Mouse (Mus musculus) heart, postnatal 4 days (tissue): ENCODE results near the gene Ctcf. TPM values are rescaled to one million over a fixed set of nuclear protein-coding genes. Genes with fewer than 3 reads are reported as not detected.

Experiments used
- DNase-seq: peaks from one replicate; pipeline ENCODE4 v3.0.0; 2021
- total RNA-seq, 2 experiments: library from RNA; stranded (reverse); gene quantifications; 2 replicates each; pipeline ENCODE4 v1.2.3; 2021

Gene Ctcf
- total RNA-seq, 2 experiments from 2014 or later = 59.1 to 63.2 TPM

DNA sequence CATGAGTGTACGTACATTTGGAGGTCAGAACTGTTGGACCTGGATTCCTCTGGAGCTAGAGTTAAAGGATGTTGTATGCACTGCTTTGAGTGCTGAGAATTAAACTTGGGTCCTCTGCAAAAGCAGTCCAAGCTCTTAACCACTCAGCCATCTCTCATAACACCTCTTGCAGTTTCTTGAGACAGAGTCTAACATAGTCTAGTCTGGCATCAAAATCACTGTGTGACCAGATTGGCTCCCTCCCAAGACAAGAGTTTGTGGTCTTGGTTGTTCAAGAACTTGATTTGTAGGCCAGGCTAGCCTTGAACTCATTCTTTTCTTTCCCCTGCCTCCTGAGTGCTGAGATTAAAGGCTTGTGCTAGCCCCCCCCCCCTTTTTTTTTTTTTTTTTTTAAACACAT is 12.6 kb downstream of the Ctcf start:
- DNase-seq = no peak

DNA sequence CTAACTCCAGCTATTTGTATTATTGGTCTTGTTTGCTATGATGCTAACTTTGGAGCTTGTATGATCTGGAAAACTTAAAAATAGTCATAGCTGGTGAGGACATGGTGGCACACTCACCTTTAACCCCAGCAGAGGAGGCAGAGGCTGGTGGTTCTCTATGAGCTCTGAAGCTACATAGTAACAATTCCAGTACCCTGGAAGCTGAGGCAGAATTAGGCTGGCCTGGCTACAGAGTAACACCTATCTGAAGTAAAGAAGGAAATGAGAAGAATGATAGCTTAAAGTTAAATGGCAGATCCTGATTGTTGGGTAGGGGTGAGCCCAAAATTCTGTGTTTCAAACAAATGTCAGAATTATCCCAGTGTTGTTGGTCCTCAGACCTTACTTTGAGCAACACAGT is 21.3 kb downstream of the Ctcf start:
- no peak for DNase-seq

DNA sequence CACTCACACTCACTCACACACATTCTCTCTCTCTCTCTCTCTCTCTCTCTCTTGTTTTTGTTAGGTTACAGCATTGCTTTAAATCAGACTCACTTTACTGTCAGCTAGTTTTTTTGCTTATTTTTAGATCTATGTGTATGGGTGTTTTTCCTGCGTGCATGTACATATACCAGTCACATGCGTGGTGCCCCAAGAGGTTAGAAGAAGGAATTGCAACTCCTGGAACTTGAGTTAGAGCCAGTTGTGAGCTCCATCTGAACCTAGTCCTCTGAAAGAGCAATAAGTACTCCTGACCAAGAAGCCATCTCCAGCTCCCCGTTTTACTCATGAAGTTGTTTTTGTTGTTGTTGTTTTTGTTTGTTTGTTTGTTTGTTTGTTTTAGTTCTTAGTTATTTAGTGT is 24.8 kb downstream of the Ctcf start:
- DNase-seq = peak; percentile 41

DNA sequence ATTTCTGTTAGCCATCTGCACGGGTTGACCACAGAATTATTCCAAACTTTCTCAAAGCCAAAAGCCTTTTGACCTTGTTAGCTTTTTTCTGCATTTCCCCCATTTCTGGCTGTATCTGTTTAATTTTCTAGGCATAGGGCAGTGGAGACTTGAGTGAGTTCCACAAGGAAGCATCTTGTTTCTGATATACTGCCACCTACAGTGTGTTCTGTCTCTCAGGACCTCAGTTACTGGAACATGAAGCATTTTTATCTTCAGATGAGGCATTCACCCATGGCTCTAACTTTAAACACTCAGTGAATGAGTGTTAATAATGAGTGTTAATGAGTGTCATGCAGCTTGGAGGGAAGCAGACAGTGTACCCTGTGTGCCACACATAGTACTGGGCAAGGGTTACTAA is 41.5 kb downstream of the Ctcf start:
- no peak for DNase-seq

DNA sequence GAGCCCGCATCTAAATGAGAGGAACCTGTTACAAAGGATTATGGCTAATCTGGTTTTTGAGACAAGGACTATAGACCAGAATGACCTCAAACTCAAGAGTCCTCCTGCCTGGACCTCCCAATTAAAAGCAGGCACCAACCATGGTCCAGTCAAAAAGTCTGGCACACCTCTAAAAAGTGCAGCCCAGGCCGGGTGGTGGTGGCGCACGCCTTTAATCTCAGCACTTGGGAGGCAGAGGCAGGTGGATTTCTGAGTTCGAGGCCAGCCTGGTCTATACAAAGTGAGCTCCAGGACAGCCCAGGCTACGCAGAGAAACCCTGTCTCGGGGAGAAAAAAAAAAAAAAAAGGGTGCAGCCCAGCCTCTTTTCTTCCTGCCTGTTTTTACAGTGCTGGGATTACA is 49.0 kb downstream of the Ctcf start:
- DNase-seq = no peak

DNA sequence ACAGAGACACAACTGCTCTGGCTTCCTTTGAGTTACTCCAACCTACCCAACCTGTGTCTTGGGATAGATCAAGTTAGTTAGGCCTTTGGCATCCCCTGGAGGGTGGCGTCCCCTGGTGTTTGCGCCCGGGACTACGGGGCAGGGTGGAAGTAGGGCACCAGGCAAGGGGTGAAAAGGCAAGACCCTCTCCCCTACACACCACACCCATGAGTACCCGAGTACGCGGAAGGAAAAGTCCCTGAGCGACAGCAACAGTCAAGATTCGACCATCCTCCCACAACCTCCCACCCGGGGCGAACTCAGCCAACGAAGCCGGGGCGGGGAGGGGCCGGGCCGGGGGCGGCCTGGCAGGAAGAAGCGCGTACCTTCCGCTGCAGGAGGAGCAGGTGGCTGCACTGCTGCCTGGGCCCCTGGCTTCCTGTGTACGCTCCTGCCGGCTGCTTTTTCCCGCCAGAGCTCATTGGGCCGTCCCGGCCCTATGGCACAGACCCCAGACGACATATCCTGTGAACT is 49.5 kb downstream of the Ctcf start, which contains the start of gene Carmil2:
Gene Carmil2, plus strand, starts transcription at position 479 of the 513 bp plus-strand sequence.
- peak; percentile 80 for DNase-seq

DNA sequence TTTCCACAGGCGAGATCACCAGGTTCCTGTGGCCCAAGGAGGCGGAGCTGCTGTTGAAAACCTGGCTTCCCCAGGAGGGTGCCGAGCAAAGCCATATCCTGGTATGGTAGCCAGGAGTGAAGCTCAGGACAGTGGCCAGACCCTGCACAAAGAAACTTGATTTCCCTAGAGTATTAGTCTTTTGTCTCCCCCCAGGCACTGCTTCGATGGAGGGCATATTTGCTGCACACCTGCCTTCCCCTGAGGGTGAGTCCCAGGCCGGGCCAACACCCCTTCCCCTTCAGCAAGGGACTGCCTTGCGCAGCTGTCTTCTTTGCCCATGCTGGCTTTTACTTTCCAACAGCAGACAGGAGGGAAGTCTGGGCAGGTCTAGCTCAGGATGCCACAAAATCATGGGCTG is 50.2 kb downstream of the Ctcf start:
- no peak for DNase-seq

DNA sequence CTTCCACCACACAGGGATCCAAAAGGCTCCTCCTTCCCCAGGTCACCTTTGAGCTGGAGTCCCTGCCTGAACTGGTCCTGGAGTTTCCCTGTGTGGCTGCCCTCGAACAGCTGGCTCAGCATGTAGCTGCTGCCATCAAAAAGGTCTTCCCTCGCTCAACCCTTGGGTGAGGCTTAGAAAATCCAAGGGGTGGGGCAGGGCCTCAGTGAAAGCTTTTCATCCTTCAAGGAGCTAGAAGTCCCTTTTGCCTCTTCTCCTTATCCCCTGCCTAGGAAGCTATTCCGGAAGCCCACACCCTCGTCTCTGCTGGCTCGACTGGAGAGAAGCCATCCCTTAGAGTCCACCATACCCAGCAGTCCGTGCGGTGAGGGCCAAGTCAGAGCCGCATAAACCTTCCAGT is 51.1 kb downstream of the Ctcf start:
- DNase-seq = no peak

DNA sequence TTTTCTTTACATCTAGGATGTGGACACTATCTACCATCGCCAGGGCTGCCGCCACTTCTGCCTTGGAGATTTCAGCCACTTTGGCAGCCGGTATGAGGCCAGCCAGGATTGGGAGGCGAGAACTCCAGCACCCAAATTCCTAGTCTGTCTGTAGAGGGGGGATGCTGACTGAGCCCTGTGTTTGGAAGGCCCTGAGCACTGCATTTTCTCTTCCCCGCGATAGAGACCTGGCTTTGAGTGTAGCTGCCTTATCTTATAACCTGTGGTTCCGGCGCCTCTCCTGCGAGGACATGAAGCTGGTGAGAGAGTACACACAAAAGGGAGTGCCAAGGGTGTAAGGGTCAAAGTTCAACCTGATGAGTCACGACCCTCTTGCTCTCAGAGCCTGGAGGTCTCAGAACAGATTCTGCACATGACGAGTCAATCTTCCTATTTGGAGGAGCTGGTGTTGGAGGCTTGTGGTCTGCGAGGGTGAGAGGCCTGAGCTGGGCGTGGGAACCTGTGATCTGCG is 51.9 kb downstream of the Ctcf start:
- DNase-seq = no peak

DNA sequence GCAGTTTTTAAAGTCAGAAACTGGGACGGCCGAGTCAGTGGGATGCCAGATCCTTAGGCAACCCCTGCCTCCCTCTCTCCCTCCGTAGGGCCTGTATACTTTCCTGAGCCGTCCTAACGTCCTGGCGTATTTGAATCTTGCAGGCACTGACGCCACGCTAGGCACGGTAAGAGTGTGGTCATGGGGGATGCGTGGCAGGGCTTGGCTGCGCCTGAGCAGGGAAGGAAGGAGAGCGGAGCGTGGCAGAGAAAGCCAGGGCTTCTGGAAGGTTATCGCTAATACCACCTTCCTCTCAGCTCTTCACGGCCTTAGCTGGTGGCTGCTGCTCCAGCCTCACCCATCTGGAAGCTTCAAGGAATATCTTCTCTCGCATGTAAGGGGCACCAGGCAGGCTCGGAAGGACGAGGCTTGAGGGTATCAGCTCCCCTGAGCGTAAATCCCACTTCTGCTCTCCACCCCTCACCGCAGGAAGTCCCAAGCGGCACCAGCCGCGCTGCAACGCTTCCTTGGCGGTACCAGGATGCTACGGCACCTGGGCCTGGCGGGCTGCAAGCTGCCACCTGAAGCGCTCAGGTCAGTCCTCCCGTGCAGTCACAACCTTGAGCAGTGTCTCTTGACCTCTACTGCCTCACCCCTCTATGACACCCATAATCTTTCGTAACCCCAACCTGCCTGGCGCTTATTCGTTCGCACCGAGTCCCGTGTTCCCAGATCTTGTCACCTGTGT is 53.1 kb downstream of the Ctcf start:
- no peak for DNase-seq

DNA sequence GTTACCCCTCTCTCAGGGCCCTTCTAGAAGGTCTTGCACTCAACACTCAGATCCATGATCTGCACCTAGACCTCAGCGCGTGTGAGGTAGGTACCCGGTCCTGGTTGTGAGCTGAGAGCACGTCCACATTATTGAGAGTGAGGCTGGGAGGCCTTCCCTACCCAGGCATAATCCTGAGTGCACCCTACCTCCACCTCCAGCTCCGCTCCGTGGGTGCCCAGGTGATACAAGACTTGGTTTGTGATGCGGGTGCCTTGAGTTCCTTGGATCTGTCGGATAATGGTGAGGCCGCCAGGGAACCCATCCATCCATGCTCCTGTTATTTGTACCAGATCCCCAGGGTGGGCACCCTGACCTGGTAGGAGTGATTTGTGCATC is 53.6 kb downstream of the Ctcf start:
- DNase-seq = no peak

DNA sequence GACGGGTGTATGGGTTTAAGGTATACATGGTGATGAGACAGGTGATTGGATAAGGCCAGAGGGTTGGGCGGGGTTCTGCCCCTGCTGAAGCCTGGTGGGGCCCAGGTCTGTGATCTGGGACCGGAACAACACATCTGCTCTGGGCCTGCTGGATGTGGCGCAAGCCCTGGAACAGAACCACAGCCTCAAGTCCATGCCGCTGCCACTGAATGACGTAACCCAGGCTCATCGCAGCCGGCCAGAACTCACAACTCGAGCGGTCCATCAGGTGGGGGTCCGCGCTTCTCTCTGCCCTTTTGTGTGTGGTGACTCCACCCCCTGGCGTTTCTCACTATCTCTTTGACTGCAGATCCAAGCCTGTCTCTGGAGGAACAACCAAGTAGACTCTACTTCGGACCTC is 54.6 kb downstream of the Ctcf start:
- no peak for DNase-seq

DNA sequence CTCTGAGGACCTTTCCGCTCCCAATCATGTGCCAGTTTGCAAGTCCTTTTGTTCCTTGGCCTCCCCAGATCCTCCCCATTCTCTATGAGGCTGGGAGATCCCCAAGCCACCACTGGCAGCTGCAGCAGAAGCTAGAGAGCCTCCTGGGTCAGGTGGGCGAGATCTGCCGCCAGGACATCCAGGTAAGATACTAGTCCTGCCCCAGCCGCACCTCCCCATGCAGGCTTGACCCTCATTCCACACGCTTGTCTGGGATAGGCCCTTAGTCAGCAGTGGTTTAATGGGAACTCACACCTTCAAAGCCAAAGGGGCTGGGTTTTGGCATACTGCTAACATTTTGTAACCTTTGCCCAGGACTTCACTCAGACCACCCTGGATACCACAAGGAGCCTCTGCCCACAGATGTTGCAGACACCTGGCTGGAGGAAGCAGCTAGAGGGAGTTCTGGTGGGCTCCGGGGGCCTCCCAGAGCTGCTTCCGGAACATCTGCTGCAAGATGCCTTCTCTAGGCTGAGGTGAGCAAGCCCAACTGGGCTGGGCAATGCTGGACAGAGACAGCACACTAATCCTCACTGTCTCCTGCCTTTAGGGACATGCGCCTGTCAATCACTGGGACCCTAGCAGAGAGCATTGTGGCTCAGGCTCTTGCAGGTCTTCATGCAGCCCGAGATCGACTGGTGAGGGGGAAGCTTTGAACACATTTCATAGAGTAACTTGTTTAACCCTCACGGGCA is 56.2 kb downstream of the Ctcf start:
- no peak for DNase-seq

DNA sequence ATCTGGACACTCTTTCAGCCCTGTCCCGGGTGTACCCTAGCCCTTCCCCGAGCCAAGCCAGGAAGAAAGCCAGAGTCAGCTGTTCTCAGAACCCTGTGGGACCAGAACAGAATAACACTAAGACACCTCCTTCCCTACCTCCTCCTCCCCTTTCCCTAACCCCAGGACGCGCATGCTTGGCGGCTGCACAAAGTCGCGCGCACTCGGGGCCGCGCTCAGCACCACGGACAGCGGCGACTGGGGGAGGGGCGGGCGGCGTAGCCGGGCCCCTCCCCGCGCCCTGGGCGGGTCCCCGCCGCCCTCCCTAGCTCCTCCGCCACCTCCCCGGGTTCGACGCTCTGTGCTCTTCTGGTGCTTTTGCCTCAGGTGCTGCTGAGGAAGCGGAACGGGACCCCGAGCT is 57.3 kb downstream of the Ctcf start:
- DNase-seq = peak; percentile 82

DNA sequence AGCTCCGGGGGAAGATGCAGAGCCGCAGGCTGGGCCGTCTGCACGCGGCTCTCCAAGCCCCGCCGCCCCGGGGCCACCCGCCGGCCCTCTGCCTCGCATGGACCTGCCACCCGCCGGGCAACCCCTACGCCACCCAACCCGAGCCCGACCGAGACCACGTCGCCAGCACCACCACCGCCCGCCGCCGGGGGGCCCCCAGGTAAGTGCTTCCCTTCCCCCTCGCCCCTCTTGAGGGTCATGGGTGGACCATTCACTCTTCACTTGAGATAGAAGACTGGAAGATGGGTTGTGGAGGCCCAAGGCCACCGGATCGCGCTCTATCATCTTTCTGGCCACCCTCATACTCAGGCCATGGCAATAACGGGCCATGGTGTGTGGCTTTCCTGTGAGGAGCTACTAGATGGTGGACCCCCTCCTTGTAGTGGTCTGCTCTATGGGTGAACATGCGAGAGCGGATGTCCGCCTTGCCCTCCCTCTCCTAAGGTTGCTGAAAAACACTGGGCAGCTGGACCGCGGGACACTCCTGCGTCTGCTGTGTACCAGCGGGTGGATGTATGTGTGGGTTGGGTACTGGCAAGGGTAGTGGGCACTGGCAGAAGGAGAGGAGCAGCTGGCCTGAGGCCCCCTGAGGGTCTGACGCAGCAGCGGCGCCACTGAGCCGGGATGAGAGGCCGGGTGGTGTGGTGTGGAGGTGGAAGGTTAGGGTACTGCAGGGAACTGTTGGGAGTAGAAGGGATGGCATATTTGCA is 57.9 kb downstream of the Ctcf start:
- no peak for DNase-seq

DNA sequence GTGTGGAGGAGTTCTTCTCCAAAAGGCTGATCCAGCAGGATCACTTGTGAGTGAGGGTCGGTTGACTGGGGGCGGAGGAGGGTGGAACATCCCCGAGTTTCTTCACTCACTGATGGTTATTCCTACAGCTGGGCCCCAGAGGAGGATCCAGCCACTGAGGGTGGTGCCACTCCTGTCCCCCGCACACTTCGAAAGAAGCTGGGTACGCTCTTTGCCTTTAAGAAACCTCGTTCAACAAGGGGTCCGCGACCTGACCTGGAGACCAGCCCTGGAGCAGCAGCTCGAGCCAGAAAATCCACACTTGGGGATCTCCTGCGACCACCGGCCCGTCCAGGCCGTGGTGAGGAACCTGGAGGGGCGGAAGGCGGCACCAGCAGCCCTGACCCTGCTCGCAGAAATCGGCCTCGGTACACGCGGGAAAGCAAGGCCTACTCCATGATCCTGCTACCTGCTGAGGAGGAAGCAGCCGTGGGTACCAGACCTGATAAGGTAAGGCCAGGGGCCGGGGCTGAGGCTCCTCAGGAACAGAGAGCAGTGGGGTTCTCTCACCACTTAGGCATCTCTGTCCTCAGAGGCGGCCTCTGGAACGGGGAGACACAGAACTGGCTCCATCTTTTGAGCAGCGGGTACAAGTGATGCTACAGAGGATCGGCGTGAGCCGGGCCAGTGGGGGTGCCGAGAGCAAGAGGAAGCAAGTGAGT is 58.9 kb downstream of the Ctcf start:
- DNase-seq = no peak

DNA sequence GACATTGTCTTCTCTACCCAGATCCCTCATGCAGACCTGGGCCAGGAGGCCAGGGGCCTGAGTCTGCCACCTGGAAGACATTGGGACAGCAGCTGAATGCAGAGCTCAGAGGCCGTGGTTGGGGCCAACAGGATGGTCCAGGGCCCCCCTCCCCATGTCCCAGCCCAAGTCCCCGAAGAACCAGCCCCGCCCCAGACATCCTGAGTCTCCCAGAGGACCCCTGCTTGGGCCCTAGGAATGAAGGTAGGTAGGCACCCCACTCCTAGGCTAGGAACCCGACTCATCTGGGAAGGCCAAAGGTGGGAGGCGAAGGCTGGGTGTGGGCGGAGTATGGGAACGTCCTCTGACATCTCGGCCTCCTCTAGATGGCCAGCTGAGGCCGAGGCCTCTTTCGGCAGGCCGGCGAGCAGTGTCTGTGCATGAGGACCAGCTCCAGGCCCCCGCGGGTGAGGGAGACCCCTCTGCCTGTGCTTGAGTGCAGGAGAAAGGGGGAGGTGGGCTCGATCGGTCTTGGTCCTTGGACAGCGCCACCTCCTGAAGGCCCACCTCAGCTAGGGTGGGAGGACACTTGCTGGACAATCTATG is 60.9 kb downstream of the Ctcf start:
- DNase-seq = no peak

DNA sequence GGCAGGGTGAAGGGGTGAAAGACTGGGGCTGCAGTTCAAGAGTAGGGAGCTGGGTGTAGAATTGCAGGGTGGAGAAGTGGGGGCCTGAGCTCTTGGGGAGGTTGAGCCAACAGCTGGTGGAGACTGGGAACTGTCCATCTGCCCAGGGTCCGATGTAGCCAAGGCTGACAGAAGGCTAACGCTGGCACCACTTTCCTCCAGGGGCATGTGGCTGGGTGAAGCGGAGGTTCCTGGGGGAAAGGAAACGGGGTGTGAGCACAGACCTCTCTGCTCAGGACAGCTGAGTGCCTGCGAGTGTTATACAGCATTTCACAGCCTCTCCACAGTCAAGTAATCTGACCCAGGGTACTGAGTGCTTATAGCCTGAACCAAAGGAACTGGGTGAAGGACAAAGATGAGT is 62.4 kb downstream of the Ctcf start:
- no peak for DNase-seq

DNA sequence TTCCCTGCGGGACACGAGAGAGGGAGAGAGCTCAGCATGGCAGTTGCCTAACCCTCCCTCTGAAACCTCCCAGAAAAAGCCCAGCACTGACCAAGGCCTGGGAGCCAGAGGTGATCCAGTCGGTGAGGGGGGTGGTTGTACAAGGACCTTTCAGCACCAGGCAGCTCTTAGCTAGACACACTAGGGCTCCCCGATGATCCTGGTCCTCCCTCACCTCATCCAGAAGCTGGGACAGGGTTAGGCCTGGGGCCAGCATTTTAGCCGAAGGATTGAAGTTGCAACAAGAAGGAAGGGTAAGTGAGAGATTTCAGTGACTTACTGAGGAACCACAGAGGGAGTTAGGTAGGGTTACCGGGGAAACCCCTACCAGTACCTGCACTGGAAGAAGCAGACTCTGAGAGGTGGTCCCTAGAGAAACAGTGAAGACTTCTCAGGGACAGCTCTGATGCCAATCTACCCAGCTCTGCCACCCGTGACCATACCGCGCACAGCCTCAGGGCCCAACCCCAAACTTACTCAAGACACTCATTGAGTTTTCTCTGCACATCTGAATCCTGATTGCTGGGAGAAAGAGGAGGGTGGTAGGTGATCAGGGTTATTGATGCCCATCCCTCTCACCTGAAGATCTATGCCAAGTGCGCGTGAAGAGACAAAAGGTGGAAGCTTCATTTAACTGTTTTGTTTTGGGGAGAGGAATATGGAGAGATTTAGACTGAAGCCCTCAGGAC is 63.3 kb downstream of the Ctcf start:
- no peak for DNase-seq

DNA sequence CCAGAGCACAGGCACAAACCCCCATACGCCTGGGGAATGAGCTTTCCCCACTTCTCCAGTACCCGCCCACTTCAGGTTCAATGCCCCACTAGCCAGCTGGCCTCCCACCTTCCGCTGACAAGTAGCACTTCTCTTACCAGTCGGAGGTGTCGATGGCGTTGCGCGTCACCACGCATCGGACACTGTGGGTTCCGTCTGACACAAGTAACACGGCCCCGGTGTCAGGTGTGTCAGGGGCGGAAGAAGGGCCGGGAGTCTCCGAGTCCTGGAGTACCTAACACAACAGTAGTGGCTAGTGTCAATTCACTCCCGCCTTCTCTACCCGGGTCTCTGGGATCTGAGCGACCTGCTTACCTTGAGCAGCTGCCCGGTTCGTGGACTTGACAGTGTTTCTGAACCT is 64.2 kb downstream of the Ctcf start:
- peak; percentile 61 for DNase-seq
